ENCODE assay signal across 28 mouse cellular contexts in the genomic region with DNA sequence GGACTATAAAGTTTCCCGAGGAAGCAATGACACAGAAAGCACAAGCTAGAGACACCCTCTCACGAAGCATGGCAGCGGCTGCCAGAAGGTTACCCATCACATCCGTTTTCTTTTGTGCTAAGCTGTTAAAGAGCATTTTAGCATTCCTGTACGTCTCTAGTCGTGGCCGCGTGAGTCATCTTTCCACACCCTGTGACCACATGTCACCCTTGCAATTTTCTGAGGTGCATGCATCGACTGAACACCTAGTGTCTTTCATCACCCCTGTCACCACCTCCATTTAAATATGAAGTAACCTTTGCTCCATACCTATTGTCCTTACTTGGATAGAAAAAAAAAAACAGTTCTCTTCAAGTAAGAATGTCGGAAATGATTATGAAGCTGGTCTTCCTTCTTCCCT. TPM values are rescaled to one million over a fixed set of nuclear protein-coding genes. Genes with fewer than 3 reads are reported as not detected.
"Had no signal": no experiment of that assay in that cellular context is flagged by ENCODE, and none has a peak within 500 bp of the region (broad histone marks: within the 10 kb centered on the region; RNA-seq: fewer than 3 reads in every experiment).

No protein-coding gene starts in this region.

- H3K27ac ChIP-seq: heart, adult 2 months; hindbrain, embryonic 10.5 days; hindbrain, embryonic 13.5 days; hindbrain, embryonic 15.5 days; hindbrain, postnatal 0 days; left cerebral cortex, adult 2 months; limb, embryonic 10.5 days; limb, embryonic 12.5 days; liver, embryonic 13.5 days; liver, embryonic 15.5 days had no signal

- DNase-seq: gastrocnemius, postnatal 14 days; gastrocnemius, postnatal 36 days; heart, adult 2 months; heart, postnatal 10 days; heart, postnatal 4 days; kidney, adult 18-20 months; kidney, adult 8-10 months; kidney, postnatal 10 days; kidney, postnatal 25 days; kidney, postnatal 4 days; layer of hippocampus, adult 9-11 months; layer of hippocampus, postnatal 36 days; liver; liver, embryonic 13.5 days had no signal

- H3K4me3 ChIP-seq: heart, adult 2 months; heart, embryonic 12.5 days; hindbrain, embryonic 10.5 days; hindbrain, embryonic 13.5 days; hindbrain, embryonic 15.5 days; left cerebral cortex, adult 2 months; limb, embryonic 10.5 days; limb, embryonic 12.5 days; liver, embryonic 13.5 days; liver, embryonic 15.5 days had no signal

- H3K9me3 ChIP-seq: heart, embryonic 12.5 days; hindbrain, embryonic 10.5 days; hindbrain, embryonic 13.5 days; hindbrain, embryonic 15.5 days; limb, embryonic 10.5 days; limb, embryonic 12.5 days; liver, embryonic 13.5 days; liver, embryonic 15.5 days had no signal

- H3K27me3 ChIP-seq: heart, embryonic 12.5 days; hindbrain, embryonic 13.5 days; hindbrain, embryonic 15.5 days; limb, embryonic 12.5 days; liver, embryonic 13.5 days; liver, embryonic 15.5 days had no signal

- H3K4me2 ChIP-seq: heart, embryonic 12.5 days; hindbrain, embryonic 13.5 days; hindbrain, embryonic 15.5 days; limb, embryonic 12.5 days; liver, embryonic 11.5 days; liver, embryonic 13.5 days; liver, embryonic 15.5 days had no signal

- ATAC-seq: hindbrain, postnatal 0 days had no signal

- H3K4me1 ChIP-seq: hindbrain, embryonic 10.5 days; hindbrain, embryonic 13.5 days; hindbrain, embryonic 15.5 days; limb, embryonic 10.5 days; limb, embryonic 12.5 days; liver, embryonic 13.5 days; liver, embryonic 15.5 days had no signal

- H3K9ac ChIP-seq: heart, embryonic 12.5 days; hindbrain, embryonic 13.5 days; hindbrain, embryonic 15.5 days; limb, embryonic 12.5 days; liver, embryonic 13.5 days; liver, embryonic 15.5 days had no signal

- H3K36me3 ChIP-seq: heart, embryonic 12.5 days; hindbrain, embryonic 10.5 days; hindbrain, embryonic 13.5 days; hindbrain, embryonic 15.5 days; limb, embryonic 10.5 days; limb, embryonic 12.5 days; liver, embryonic 13.5 days; liver, embryonic 15.5 days had no signal

RNA-seq across cellular contexts. Expression of a gene that starts 12.0 kb away (rescaled TPM):
- polyA plus RNA-seq: heart, embryonic 12.5 days; heart, embryonic 14.5 days; hindbrain, embryonic 13.5 days; hindbrain, postnatal 0 days; intestine, embryonic 14.5 days; kidney, embryonic 14.5 days had no signal

RNA-seq across cellular contexts. Expression of a gene that starts 59.2 kb away (rescaled TPM):
- polyA plus RNA-seq: heart, embryonic 14.5 days; hindbrain, embryonic 10.5 days; hindbrain, embryonic 13.5 days; hindbrain, postnatal 0 days; kidney, embryonic 14.5 days; kidney, embryonic 16.5 days; limb, embryonic 10.5 days; limb, embryonic 12.5 days had no signal
